Mouse (Mus musculus): ENCODE measurements around the gene Gjc1. TPM values are rescaled to one million over a fixed set of nuclear protein-coding genes. Genes with fewer than 3 reads are reported as not detected.

Gjc1 gene
- polyA plus RNA-seq, 1 experiment from 2014 or later = 32.8 TPM

DNA sequence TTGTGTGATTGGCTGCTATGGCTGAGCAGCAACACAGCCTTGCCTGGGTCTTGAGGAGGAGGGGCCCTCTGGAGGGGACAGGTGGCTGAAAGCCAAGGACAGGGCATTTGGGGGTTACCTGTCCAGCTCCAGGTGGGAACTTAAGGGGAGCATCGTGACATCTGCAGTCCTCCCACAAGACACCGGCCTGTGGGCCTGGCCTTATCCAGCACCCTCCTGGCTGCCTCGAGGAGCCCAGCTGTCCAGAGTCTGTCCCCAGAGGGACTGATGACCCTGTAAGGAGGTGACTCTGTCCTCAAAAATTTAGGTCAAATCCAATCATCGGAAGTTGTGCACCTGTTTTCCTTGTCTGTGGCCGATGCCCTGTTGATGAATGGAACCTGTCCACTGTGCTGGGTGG, 54.1 kb downstream of the Gjc1 start:
- H3K4me2 ChIP-seq = no peak overlapping the region
- H3K9ac ChIP-seq = no peak overlapping the region
- H3K27me3 ChIP-seq = no peaks in the 10 kb centered on the region
- H3K27ac ChIP-seq (replicated peaks) = no peak overlapping the region
- H3K9me3 ChIP-seq = no peaks in the 10 kb centered on the region
- no peaks in the 10 kb centered on the region for H3K36me3 ChIP-seq
- H3K4me1 ChIP-seq (replicated peaks) = peaks cover 27% of the 10 kb centered on the region
- WGBS = 82% methylated on average over 5 of the region's 5 CpGs
- no peak overlapping the region for H3K4me3 ChIP-seq
- no peak for ATAC-seq (ENCODE audit: low FRiP score, low read depth)

GRCm38 (mm10) chr11:102763009-102763767, 56.3 kb downstream of the Gjc1 start:
- peak overlapping the region; percentile 96 for H3K4me2 ChIP-seq
- H3K4me3 ChIP-seq = peak overlapping the region; percentile 88; the same call in 1 of the 2 replicates
- H3K36me3 ChIP-seq = no peaks in the 10 kb centered on the region
- peaks cover 24% of the 10 kb centered on the region for H3K4me1 ChIP-seq (replicated peaks)
- H3K27me3 ChIP-seq = no peaks in the 10 kb centered on the region
- 49% methylated on average over 11 of the region's 11 CpGs for WGBS
- no peak overlapping the region for H3K27ac ChIP-seq (replicated peaks)
- no peaks in the 10 kb centered on the region for H3K9me3 ChIP-seq
- no peak overlapping the region for H3K9ac ChIP-seq
- ATAC-seq (ENCODE audit: low FRiP score, low read depth) = no peak

DNA sequence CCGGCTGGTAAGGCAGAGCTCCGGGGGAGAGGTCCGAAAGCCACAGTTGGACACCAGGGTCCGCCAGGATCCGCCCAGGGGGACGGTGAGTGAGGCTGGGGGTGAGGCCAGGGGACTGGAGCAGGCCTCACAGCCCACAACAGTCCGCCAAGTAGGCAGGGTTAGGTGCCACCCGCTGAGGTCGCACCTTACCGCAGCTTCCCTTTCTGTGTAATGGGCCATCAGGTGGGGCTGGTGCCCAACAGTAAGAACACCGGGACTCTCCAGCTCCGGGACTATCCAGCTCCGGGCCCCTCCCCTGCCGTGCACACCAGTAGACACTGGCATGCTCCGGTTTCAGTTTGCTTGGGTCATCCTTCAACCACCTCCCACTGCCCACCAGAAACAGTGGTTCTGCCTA, 57.3 kb downstream of the Gjc1 start:
- Histone ChIP-seq H3K27me3 (no peaks in the 10 kb centered on the region), H3K4me3 (peak overlapping the region; percentile 88), H3K27ac (replicated peaks) (0 out of 2 replicates have a peak overlapping the region, but pooled peaks have one; percentile 71), H3K4me1 (replicated peaks) (peaks cover 24% of the 10 kb centered on the region), H3K9ac (peak overlapping the region; percentile 96), H3K4me2 (peak overlapping the region; percentile 96), H3K36me3 (no peaks in the 10 kb centered on the region), H3K9me3 (no peaks in the 10 kb centered on the region)
- peak; percentile 28 for ATAC-seq (ENCODE audit: low FRiP score, low read depth)
- WGBS = 6% methylated on average over 11 of the region's 15 CpGs

GRCm38 (mm10) chr11:102761309-102762210, 57.9 kb downstream of the Gjc1 start, which contains the start of gene Adam11:
TSS of gene Adam11 (plus strand) at chr11:102761439.
- Histone ChIP-seq H3K4me2 (peak within 1 kb of the TSS; percentile 96), H3K4me3 (peak within 1 kb of the TSS; percentile 88), H3K9me3 (no peaks in the 10 kb centered on the region), H3K27ac (replicated peaks) (peak within 1 kb of the TSS; percentile 71), H3K9ac (peak within 1 kb of the TSS; percentile 96), H3K27me3 (no peaks in the 10 kb centered on the region), H3K36me3 (no peaks in the 10 kb centered on the region), H3K4me1 (replicated peaks) (peaks cover 24% of the 10 kb centered on the region)
- peak; percentile 52 for ATAC-seq (ENCODE audit: low FRiP score, low read depth)
- 1% methylated on average over 54 of the region's 76 CpGs for WGBS

GRCm38 (mm10) chr11:102760805-102761308, 58.6 kb downstream of the Gjc1 start:
- peak; percentile 32; the same call in 1 of the 2 replicates for ATAC-seq (ENCODE audit: low FRiP score, low read depth)
- Histone ChIP-seq H3K9ac (peak overlapping the region; percentile 96), H3K36me3 (no peaks in the 10 kb centered on the region), H3K4me1 (replicated peaks) (peaks cover 24% of the 10 kb centered on the region), H3K9me3 (no peaks in the 10 kb centered on the region), H3K27ac (replicated peaks) (peak overlapping the region; percentile 71), H3K4me3 (peak overlapping the region; percentile 88), H3K27me3 (no peaks in the 10 kb centered on the region), H3K4me2 (peak overlapping the region; percentile 96)
- WGBS = 12% methylated on average over 6 of the region's 6 CpGs

DNA sequence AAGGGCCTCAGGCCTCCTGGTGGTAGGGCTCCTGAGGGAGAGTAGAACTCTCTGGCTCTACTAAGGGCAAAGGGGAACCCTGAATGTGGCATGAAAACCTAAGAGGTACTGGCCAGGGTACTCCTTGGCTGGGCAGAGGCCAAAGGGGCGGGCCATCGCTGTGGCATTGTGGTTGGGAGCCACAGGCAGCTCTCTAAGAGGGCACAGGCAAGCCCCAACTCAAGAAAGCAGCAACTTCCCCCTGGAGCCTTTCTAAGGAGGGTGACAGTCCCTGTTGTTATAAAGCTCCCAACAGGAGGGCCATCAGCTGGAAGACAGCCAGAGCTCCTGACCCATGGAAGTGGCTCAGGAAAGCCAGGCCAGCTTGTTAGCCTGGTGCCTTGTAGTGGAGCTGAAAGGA, 60.5 kb downstream of the Gjc1 start:
- Histone ChIP-seq H3K27me3 (no peaks in the 10 kb centered on the region), H3K27ac (replicated peaks) (no peak overlapping the region), H3K4me2 (no peak overlapping the region), H3K9ac (no peak overlapping the region), H3K4me1 (replicated peaks) (peaks cover 39% of the 10 kb centered on the region), H3K36me3 (no peaks in the 10 kb centered on the region), H3K4me3 (no peak overlapping the region), H3K9me3 (no peaks in the 10 kb centered on the region)
- ATAC-seq (ENCODE audit: low FRiP score, low read depth) = no peak
- 96% methylated on average over 2 of the region's 2 CpGs for WGBS

DNA sequence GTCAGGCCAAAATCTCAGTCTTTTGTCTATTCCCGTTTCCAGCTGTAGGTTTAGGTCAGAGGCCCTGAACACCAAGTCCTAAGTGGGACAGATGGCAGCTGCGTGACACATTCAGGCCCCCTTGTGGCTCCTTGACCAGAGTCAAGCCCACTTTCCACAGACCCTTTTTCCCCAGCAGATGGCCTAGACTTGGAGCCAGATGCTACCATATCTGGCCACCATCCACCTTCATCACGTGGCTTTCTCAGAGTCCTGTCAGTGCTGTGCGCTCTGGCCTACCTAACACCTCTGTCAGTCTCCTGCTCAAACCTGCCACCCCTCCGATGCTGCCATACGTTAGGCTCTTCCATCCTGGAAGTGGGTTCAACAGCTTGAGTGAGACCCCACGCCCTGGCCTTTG, 64.1 kb downstream of the Gjc1 start:
- ATAC-seq (ENCODE audit: low FRiP score, low read depth) = no peak
- Histone ChIP-seq H3K4me3 (no peak overlapping the region), H3K27me3 (no peaks in the 10 kb centered on the region), H3K27ac (replicated peaks) (no peak overlapping the region), H3K4me2 (no peak overlapping the region), H3K9ac (no peak overlapping the region), H3K9me3 (no peaks in the 10 kb centered on the region), H3K36me3 (no peaks in the 10 kb centered on the region), H3K4me1 (replicated peaks) (peaks cover 26% of the 10 kb centered on the region)
- 65% methylated on average over 7 of the region's 7 CpGs for WGBS

GRCm38 (mm10) chr11:102754416-102754815, 65.1 kb downstream of the Gjc1 start:
- Histone ChIP-seq H3K4me1 (replicated peaks) (peaks cover 26% of the 10 kb centered on the region), H3K4me2 (peak overlapping the region; percentile 46), H3K9me3 (no peaks in the 10 kb centered on the region), H3K4me3 (peak overlapping the region; percentile 14; the same call in 1 of the 2 replicates), H3K27ac (replicated peaks) (no peak overlapping the region), H3K36me3 (no peaks in the 10 kb centered on the region), H3K9ac (no peak overlapping the region), H3K27me3 (no peaks in the 10 kb centered on the region)
- 25% methylated on average over 4 of the region's 4 CpGs for WGBS
- ATAC-seq (ENCODE audit: low FRiP score, low read depth) = no peak

DNA sequence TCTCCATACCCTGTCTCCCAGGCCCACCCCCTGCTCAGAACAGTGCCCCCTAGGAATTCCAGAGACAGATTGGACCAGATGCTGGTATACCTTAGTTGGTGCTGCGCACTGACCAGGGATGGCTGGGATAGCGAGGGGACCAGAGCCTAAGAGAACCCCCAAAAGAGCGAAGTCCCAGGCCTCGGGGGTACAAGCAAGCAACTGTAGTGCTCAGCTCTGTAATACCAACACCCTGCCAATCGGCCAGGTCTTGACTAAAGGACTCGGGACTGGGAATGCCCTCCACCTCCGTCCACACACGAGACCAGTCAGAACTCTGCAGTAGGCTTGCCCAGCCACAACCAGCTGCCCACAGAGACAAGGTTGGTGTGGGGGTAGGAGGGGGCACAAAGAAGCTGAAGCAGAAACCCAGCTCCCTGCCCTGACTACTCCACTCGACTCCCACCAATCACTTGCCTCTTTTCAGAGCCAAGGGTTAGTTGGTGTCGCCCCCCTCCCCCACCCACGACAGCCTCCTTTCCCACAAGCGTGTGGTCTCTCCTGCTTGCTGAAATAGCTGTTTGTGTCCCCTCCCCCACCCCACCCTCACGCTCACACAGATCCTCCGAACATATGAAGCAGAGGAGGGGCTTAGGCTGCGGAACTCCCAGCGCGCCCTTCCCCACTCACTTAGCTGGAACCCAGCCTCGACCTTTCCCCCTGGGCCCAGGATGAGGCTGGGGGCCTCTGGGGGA, 65.7 kb downstream of the Gjc1 start:
- ATAC-seq (ENCODE audit: low FRiP score, low read depth) = peak; percentile 35; the same call in 1 of the 2 replicates
- Histone ChIP-seq H3K27me3 (no peaks in the 10 kb centered on the region), H3K27ac (replicated peaks) (no peak overlapping the region), H3K4me3 (peak overlapping the region; percentile 14; the same call in 1 of the 2 replicates), H3K9ac (no peak overlapping the region), H3K4me2 (peak overlapping the region; percentile 46), H3K9me3 (no peaks in the 10 kb centered on the region), H3K36me3 (no peaks in the 10 kb centered on the region), H3K4me1 (replicated peaks) (peaks cover 26% of the 10 kb centered on the region)
- 43% methylated on average over 17 of the region's 18 CpGs for WGBS

- Histone ChIP-seq H3K4me3 (no peak overlapping the region), H3K9me3 (no peaks in the 10 kb centered on the region), H3K36me3 (no peaks in the 10 kb centered on the region), H3K4me1 (replicated peaks) (peaks cover 26% of the 10 kb centered on the region), H3K27ac (replicated peaks) (no peak overlapping the region), H3K4me2 (no peak overlapping the region), H3K27me3 (no peaks in the 10 kb centered on the region), H3K9ac (no peak overlapping the region)
- 58% methylated on average over 13 of the region's 13 CpGs for WGBS
- ATAC-seq (ENCODE audit: low FRiP score, low read depth) = no peak
These were observed 66.5 kb downstream of the Gjc1 start for GRCm38 (mm10) chr11:102752896-102753590.

- Histone ChIP-seq H3K4me3 (no peak overlapping the region), H3K4me2 (no peak overlapping the region), H3K9me3 (no peaks in the 10 kb centered on the region), H3K4me1 (replicated peaks) (peaks cover 18% of the 10 kb centered on the region), H3K36me3 (no peaks in the 10 kb centered on the region), H3K27me3 (no peaks in the 10 kb centered on the region), H3K27ac (replicated peaks) (no peak overlapping the region), H3K9ac (no peak overlapping the region)
- 83% methylated on average over 2 of the region's 2 CpGs for WGBS
- ATAC-seq (ENCODE audit: low FRiP score, low read depth) = no peak
These were observed 69.8 kb downstream of the Gjc1 start for GRCm38 (mm10) chr11:102749712-102750111.

All from hindbrain, embryonic 15.5 days (tissue).